Mouse (Mus musculus): Measurements from ENCODE around the gene Lhx2. TPM values are rescaled to one million over a fixed set of nuclear protein-coding genes. Genes with fewer than 3 reads are reported as not detected.

Lhx2 gene
- total and polyA plus RNA-seq, 2 experiments from 2014 or later, result 22.1 to 90.1 TPM

GRCm38 (mm10) chr2:38336606-38337005 lies 2.5 kb upstream of the Lhx2 start:
- no peak for DNase-seq (ENCODE audit: low spot score)
- Histone ChIP-seq H3K4me2 (ENCODE audit: low read depth, low read length, poor library complexity, severe bottlenecking) (peak overlapping the region; percentile 23; the same call in 1 of the 2 replicates), H3K4me1 (ENCODE audit: insufficient read depth, low read length) (no peaks in the 10 kb centered on the region), H3K4me3 (ENCODE audit: low read depth, low read length) (peak overlapping the region; percentile 12; the same call in 1 of the 2 replicates), H3K27me3 (ENCODE audit: insufficient read depth, low read length) (peaks cover 30% of the 10 kb centered on the region), H3K9me3 (ENCODE audit: low read length) (no peaks in the 10 kb centered on the region), H3K27ac (ENCODE audit: low read depth, low read length) (no peak overlapping the region), H3K9ac (replicated peaks; ENCODE audit: low read length, poor library complexity, severe bottlenecking) (no peak overlapping the region), H3K36me3 (ENCODE audit: insufficient read depth, low read length) (no peaks in the 10 kb centered on the region)
- no peak for ATAC-seq (ENCODE audit: low FRiP score)
- TF ChIP-seq CTCF (IDR thresholded peaks at IDR 0.05), result no peak
- WGBS, result 5% methylated on average over 17 of the region's 17 CpGs

DNA sequence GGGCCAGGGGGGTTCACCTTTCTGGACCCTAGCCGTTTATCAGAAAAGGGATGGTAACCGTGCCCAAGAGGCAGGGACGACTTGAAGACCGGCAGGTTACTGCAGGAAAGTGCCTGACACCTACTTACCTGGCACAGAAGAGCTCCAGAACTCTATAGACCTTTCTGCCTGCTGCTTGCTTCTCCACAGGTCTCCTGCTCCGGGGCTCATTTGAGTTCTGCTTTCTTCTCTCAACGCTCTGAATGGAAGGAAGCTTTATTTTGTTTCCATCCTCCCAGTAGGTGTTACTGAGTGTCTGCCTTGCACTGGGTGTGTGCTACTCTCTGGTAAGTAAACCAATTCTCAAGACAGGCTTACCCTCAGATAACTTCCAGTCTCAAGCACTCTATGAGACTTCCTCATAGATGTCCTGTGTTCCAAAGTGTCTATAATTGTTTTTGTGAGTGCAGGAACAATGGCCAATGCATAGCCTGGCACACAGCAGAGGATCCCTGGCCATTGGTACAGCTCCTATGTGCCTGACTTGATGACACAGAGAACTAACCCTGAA lies 1.9 kb upstream of the Lhx2 start:
- no peak for DNase-seq (ENCODE audit: low spot score)
- ATAC-seq (ENCODE audit: low FRiP score), result no peak
- H3K4me1 ChIP-seq (ENCODE audit: insufficient read depth, low read length), result no peaks in the 10 kb centered on the region
- H3K9me3 ChIP-seq (ENCODE audit: low read length), result no peaks in the 10 kb centered on the region
- WGBS, result 11% methylated on average over 6 of the region's 6 CpGs
- no peak overlapping the region for H3K9ac ChIP-seq (replicated peaks; ENCODE audit: low read length, poor library complexity, severe bottlenecking)
- no peaks in the 10 kb centered on the region for H3K36me3 ChIP-seq (ENCODE audit: insufficient read depth, low read length)
- TF ChIP-seq CTCF (IDR thresholded peaks at IDR 0.05), result no peak
- peaks cover 30% of the 10 kb centered on the region for H3K27me3 ChIP-seq (ENCODE audit: insufficient read depth, low read length)
- no peak overlapping the region for H3K27ac ChIP-seq (ENCODE audit: low read depth, low read length)
- no peak overlapping the region for H3K4me3 ChIP-seq (ENCODE audit: low read depth, low read length)
- H3K4me2 ChIP-seq (ENCODE audit: low read depth, low read length, poor library complexity, severe bottlenecking), result no peak overlapping the region

- Histone ChIP-seq H3K4me1 (ENCODE audit: insufficient read depth, low read length) (no peaks in the 10 kb centered on the region), H3K27me3 (ENCODE audit: insufficient read depth, low read length) (peaks cover 32% of the 10 kb centered on the region), H3K9ac (replicated peaks; ENCODE audit: low read length, poor library complexity, severe bottlenecking) (no peak overlapping the region), H3K27ac (ENCODE audit: low read depth, low read length) (no peak overlapping the region), H3K4me3 (ENCODE audit: low read depth, low read length) (no peak overlapping the region), H3K36me3 (ENCODE audit: insufficient read depth, low read length) (no peaks in the 10 kb centered on the region), H3K9me3 (ENCODE audit: low read length) (no peaks in the 10 kb centered on the region), H3K4me2 (ENCODE audit: low read depth, low read length, poor library complexity, severe bottlenecking) (no peak overlapping the region)
- 33% methylated on average over 5 of the region's 5 CpGs for WGBS
- ATAC-seq (ENCODE audit: low FRiP score) (no peak), DNase-seq (ENCODE audit: low spot score) (no peak)
- no peak for TF ChIP-seq CTCF (IDR thresholded peaks at IDR 0.05)
These were observed 1.4 kb upstream of the Lhx2 start for GRCm38 (mm10) chr2:38337681-38338080.

GRCm38 (mm10) chr2:38338348-38338932 lies 641 bp upstream of the Lhx2 start:
- 6% methylated on average over 5 of the region's 5 CpGs for WGBS
- DNase-seq (ENCODE audit: low spot score) (no peak), ATAC-seq (ENCODE audit: low FRiP score) (no peak)
- Histone ChIP-seq H3K9ac (replicated peaks; ENCODE audit: low read length, poor library complexity, severe bottlenecking) (peak overlapping the region; percentile 77), H3K4me2 (ENCODE audit: low read depth, low read length, poor library complexity, severe bottlenecking) (peak overlapping the region; percentile 77), H3K36me3 (ENCODE audit: insufficient read depth, low read length) (no peaks in the 10 kb centered on the region), H3K27me3 (ENCODE audit: insufficient read depth, low read length) (peaks cover 34% of the 10 kb centered on the region), H3K4me3 (ENCODE audit: low read depth, low read length) (peak overlapping the region; percentile 58), H3K27ac (ENCODE audit: low read depth, low read length) (peak overlapping the region; percentile 87), H3K4me1 (ENCODE audit: insufficient read depth, low read length) (no peaks in the 10 kb centered on the region), H3K9me3 (ENCODE audit: low read length) (no peaks in the 10 kb centered on the region)
- TF ChIP-seq CTCF (IDR thresholded peaks at IDR 0.05), result no peak

DNA sequence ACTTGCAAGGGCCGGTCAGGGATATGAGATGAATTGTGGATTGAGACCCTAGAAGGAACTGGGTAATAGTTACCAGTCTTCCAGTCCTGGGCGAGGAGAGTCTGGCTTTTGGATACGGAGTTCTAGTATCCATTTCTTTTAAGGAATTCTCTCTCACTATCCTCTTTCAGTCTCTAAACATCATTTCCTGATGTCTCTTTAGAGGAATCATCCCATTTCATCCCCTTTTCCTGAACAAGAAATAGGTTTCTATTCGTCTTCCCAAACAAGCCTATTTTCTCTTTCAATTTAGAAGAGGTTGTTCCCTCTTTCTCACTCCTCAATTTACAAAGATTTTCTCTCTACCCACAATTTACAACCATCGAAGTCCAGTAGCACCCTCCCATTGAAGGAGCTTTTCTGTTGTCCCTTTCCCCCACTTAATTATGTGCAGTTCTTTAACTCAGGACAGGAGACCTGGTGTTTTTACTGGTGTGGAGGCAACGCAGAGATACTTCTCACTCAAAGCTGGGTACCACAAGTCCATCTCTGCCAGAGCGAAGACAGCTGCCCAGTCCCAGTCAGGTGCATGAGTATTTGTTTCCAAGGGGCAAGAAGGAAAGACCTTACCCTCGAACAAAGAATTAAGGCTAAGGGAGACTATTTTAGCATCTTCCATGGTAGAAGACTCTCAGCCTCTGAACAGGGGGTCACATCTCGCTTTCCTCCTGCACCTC lies 987 bp downstream of the Lhx2 start:
- TF ChIP-seq CTCF (IDR thresholded peaks at IDR 0.05), result no peak
- Histone ChIP-seq H3K9ac (replicated peaks; ENCODE audit: low read length, poor library complexity, severe bottlenecking) (peak overlapping the region; percentile 77), H3K36me3 (ENCODE audit: insufficient read depth, low read length) (no peaks in the 10 kb centered on the region), H3K27me3 (ENCODE audit: insufficient read depth, low read length) (peaks cover 42% of the 10 kb centered on the region), H3K4me3 (ENCODE audit: low read depth, low read length) (peak overlapping the region; percentile 58), H3K9me3 (ENCODE audit: low read length) (no peaks in the 10 kb centered on the region), H3K4me1 (ENCODE audit: insufficient read depth, low read length) (no peaks in the 10 kb centered on the region), H3K4me2 (ENCODE audit: low read depth, low read length, poor library complexity, severe bottlenecking) (peak overlapping the region; percentile 77), H3K27ac (ENCODE audit: low read depth, low read length) (peak overlapping the region; percentile 87)
- 4% methylated on average over 9 of the region's 9 CpGs for WGBS
- DNase-seq (ENCODE audit: low spot score), result no peak
- ATAC-seq (ENCODE audit: low FRiP score), result no peak

DNA sequence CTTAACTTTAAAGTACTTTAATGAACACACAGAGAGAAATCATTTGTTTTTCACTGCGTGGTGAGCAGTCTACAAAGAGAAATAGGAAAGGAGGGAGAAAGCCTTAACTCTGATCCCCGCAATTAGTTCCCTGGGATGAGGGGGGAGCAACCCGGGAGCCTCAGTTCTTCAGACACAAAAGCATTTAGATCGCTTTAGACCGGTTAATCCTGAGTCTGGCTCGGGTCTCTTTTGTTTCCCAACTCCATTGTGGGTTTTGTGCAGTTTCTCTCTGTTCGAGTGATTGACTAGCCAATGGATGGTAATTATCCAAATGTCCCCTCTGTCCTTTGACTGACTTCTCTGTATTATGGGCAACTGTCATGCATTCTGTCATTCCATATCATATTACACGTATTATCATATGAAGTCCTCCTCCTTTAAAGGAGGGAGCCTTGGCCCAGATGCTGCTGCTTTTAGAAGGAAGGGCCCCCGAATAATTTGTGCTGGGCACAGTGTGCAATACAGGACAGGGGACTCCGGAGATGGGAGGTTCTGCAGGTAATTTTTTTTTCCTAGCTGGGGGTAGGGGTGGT lies 1.6 kb downstream of the Lhx2 start:
- peak overlapping the region; percentile 58 for H3K4me3 ChIP-seq (ENCODE audit: low read depth, low read length)
- DNase-seq (ENCODE audit: low spot score) (no peak), ATAC-seq (ENCODE audit: low FRiP score) (no peak)
- H3K27me3 ChIP-seq (ENCODE audit: insufficient read depth, low read length), result peaks cover 41% of the 10 kb centered on the region
- no peaks in the 10 kb centered on the region for H3K9me3 ChIP-seq (ENCODE audit: low read length)
- H3K4me2 ChIP-seq (ENCODE audit: low read depth, low read length, poor library complexity, severe bottlenecking), result peak overlapping the region; percentile 77
- peak overlapping the region; percentile 87 for H3K27ac ChIP-seq (ENCODE audit: low read depth, low read length)
- WGBS, result 2% methylated on average over 10 of the region's 10 CpGs
- TF ChIP-seq CTCF (IDR thresholded peaks at IDR 0.05), result no peak
- peak overlapping the region; percentile 77 for H3K9ac ChIP-seq (replicated peaks; ENCODE audit: low read length, poor library complexity, severe bottlenecking)
- H3K4me1 ChIP-seq (ENCODE audit: insufficient read depth, low read length), result no peaks in the 10 kb centered on the region
- H3K36me3 ChIP-seq (ENCODE audit: insufficient read depth, low read length), result no peaks in the 10 kb centered on the region
